Mouse (Mus musculus): ENCODE data around the gene Kif1c. TPM values are rescaled to one million over a fixed set of nuclear protein-coding genes. Genes with fewer than 3 reads are reported as not detected.

Kif1c gene
- polyA plus RNA-seq, 1 experiment from 2014 or later, result 1.9 TPM

GRCm38 (mm10) chr11:70656964-70657363, 43.4 kb upstream of the Kif1c start, which contains the start of gene Eno3:
Gene Eno3 (plus strand): TSS chr11:70657202.
- Histone ChIP-seq H3K4me1 (replicated peaks) (peaks cover 36% of the 10 kb centered on the region), H3K27ac (replicated peaks) (peak within 1 kb of the TSS; percentile 98), H3K9ac (peak within 1 kb of the TSS; percentile 98), H3K9me3 (no peaks in the 10 kb centered on the region), H3K27me3 (no peaks in the 10 kb centered on the region), H3K36me3 (peaks cover 4% of the 10 kb centered on the region; the same call in 1 of the 2 replicates), H3K4me3 (peak within 1 kb of the TSS; percentile 98), H3K4me2 (peak within 1 kb of the TSS; percentile 77)
- ATAC-seq (ENCODE audit: low FRiP score, low read depth), result no peak
- WGBS, result 4% methylated on average over 3 of the region's 3 CpGs

- WGBS, result 59% methylated on average over 6 of the region's 6 CpGs
- Histone ChIP-seq H3K36me3 (peaks cover 3% of the 10 kb centered on the region), H3K4me2 (no peak overlapping the region), H3K27me3 (no peaks in the 10 kb centered on the region), H3K9ac (no peak overlapping the region), H3K4me1 (replicated peaks) (peaks cover 30% of the 10 kb centered on the region), H3K4me3 (no peak overlapping the region), H3K27ac (replicated peaks) (no peak overlapping the region), H3K9me3 (no peaks in the 10 kb centered on the region)
- no peak for ATAC-seq (ENCODE audit: low FRiP score, low read depth)
Measured at GRCm38 (mm10) chr11:70657573-70657972, 42.8 kb upstream of the Kif1c start.

- ATAC-seq (ENCODE audit: low FRiP score, low read depth), result no peak
- no peaks in the 10 kb centered on the region for H3K9me3 ChIP-seq
- H3K4me3 ChIP-seq, result no peak overlapping the region
- H3K4me2 ChIP-seq, result no peak overlapping the region
- WGBS, result 61% methylated on average over 9 of the region's 9 CpGs
- H3K36me3 ChIP-seq, result peaks cover 7% of the 10 kb centered on the region
- H3K4me1 ChIP-seq (replicated peaks), result peaks cover 26% of the 10 kb centered on the region
- no peak overlapping the region for H3K9ac ChIP-seq
- no peak overlapping the region for H3K27ac ChIP-seq (replicated peaks)
- H3K27me3 ChIP-seq, result no peaks in the 10 kb centered on the region
Measured at GRCm38 (mm10) chr11:70657991-70658390, 42.4 kb upstream of the Kif1c start.

- H3K9me3 ChIP-seq, result no peaks in the 10 kb centered on the region
- H3K9ac ChIP-seq, result no peak overlapping the region
- peaks cover 21% of the 10 kb centered on the region for H3K4me1 ChIP-seq (replicated peaks)
- no peaks in the 10 kb centered on the region for H3K27me3 ChIP-seq
- peaks cover 11% of the 10 kb centered on the region for H3K36me3 ChIP-seq
- WGBS, result 87% methylated on average over 5 of the region's 5 CpGs
- H3K4me2 ChIP-seq, result no peak overlapping the region
- ATAC-seq (ENCODE audit: low FRiP score, low read depth), result no peak
- no peak overlapping the region for H3K27ac ChIP-seq (replicated peaks)
- H3K4me3 ChIP-seq, result no peak overlapping the region
Measured at GRCm38 (mm10) chr11:70658521-70658920, 41.8 kb upstream of the Kif1c start.

GRCm38 (mm10) chr11:70658942-70659341, 41.4 kb upstream of the Kif1c start:
- no peaks in the 10 kb centered on the region for H3K9me3 ChIP-seq
- H3K36me3 ChIP-seq, result peaks cover 13% of the 10 kb centered on the region
- H3K4me1 ChIP-seq (replicated peaks), result peaks cover 21% of the 10 kb centered on the region
- H3K9ac ChIP-seq, result no peak overlapping the region
- H3K4me2 ChIP-seq, result no peak overlapping the region
- no peak for ATAC-seq (ENCODE audit: low FRiP score, low read depth)
- no peak overlapping the region for H3K27ac ChIP-seq (replicated peaks)
- WGBS, result 84% methylated on average over 8 of the region's 8 CpGs
- no peaks in the 10 kb centered on the region for H3K27me3 ChIP-seq
- no peak overlapping the region for H3K4me3 ChIP-seq

- no peaks in the 10 kb centered on the region for H3K9me3 ChIP-seq
- H3K27ac ChIP-seq (replicated peaks), result no peak overlapping the region
- H3K4me1 ChIP-seq (replicated peaks), result peaks cover 14% of the 10 kb centered on the region
- 85% methylated on average over 8 of the region's 8 CpGs for WGBS
- no peak overlapping the region for H3K9ac ChIP-seq
- H3K4me2 ChIP-seq, result no peak overlapping the region
- no peak overlapping the region for H3K4me3 ChIP-seq
- peaks cover 24% of the 10 kb centered on the region for H3K36me3 ChIP-seq
- ATAC-seq (ENCODE audit: low FRiP score, low read depth), result no peak
- no peaks in the 10 kb centered on the region for H3K27me3 ChIP-seq
Measured at GRCm38 (mm10) chr11:70660571-70660970, 39.8 kb upstream of the Kif1c start.

- no peaks in the 10 kb centered on the region for H3K9me3 ChIP-seq
- H3K4me2 ChIP-seq, result no peak overlapping the region
- no peak overlapping the region for H3K9ac ChIP-seq
- no peaks in the 10 kb centered on the region for H3K27me3 ChIP-seq
- 95% methylated on average over 8 of the region's 8 CpGs for WGBS
- no peak overlapping the region for H3K27ac ChIP-seq (replicated peaks)
- no peak for ATAC-seq (ENCODE audit: low FRiP score, low read depth)
- H3K4me1 ChIP-seq (replicated peaks), result peaks cover 11% of the 10 kb centered on the region
- H3K4me3 ChIP-seq, result no peak overlapping the region
- H3K36me3 ChIP-seq, result peaks cover 24% of the 10 kb centered on the region
Measured at GRCm38 (mm10) chr11:70663101-70663500, 37.2 kb upstream of the Kif1c start.

GRCm38 (mm10) chr11:70663957-70664356, 36.4 kb upstream of the Kif1c start:
- H3K9me3 ChIP-seq, result no peaks in the 10 kb centered on the region
- H3K27me3 ChIP-seq, result no peaks in the 10 kb centered on the region
- H3K36me3 ChIP-seq, result peaks cover 24% of the 10 kb centered on the region
- no peak overlapping the region for H3K9ac ChIP-seq
- H3K27ac ChIP-seq (replicated peaks), result no peak overlapping the region
- peaks cover 13% of the 10 kb centered on the region for H3K4me1 ChIP-seq (replicated peaks)
- H3K4me2 ChIP-seq, result no peak overlapping the region
- no peak for ATAC-seq (ENCODE audit: low FRiP score, low read depth)
- 94% methylated on average over 6 of the region's 6 CpGs for WGBS
- H3K4me3 ChIP-seq, result no peak overlapping the region

- no peak overlapping the region for H3K27ac ChIP-seq (replicated peaks)
- H3K4me3 ChIP-seq, result no peak overlapping the region
- H3K27me3 ChIP-seq, result no peaks in the 10 kb centered on the region
- no peak for ATAC-seq (ENCODE audit: low FRiP score, low read depth)
- 92% methylated on average over 9 of the region's 9 CpGs for WGBS
- H3K4me1 ChIP-seq (replicated peaks), result peaks cover 13% of the 10 kb centered on the region
- no peak overlapping the region for H3K4me2 ChIP-seq
- H3K36me3 ChIP-seq, result peaks cover 24% of the 10 kb centered on the region
- H3K9me3 ChIP-seq, result no peaks in the 10 kb centered on the region
- H3K9ac ChIP-seq, result no peak overlapping the region
Measured at GRCm38 (mm10) chr11:70664741-70665140, 35.6 kb upstream of the Kif1c start.

GRCm38 (mm10) chr11:70666687-70667086, 33.7 kb upstream of the Kif1c start:
- 96% methylated on average over 8 of the region's 8 CpGs for WGBS

GRCm38 (mm10) chr11:70667271-70668150, 32.8 kb upstream of the Kif1c start:
- H3K27ac ChIP-seq (replicated peaks), result peak overlapping the region; percentile 99
- WGBS, result 79% methylated on average over 14 of the region's 14 CpGs

More at GRCm38 (mm10) chr11:70666687-70667086, 33.7 kb upstream of the Kif1c start:
- Histone ChIP-seq H3K36me3 (peaks cover 27% of the 10 kb centered on the region), H3K9ac (no peak overlapping the region), H3K4me2 (no peak overlapping the region), H3K27me3 (no peaks in the 10 kb centered on the region), H3K4me3 (no peak overlapping the region), H3K4me1 (replicated peaks) (peaks cover 32% of the 10 kb centered on the region), H3K9me3 (no peaks in the 10 kb centered on the region), H3K27ac (replicated peaks) (no peak overlapping the region)
- ATAC-seq (ENCODE audit: low FRiP score, low read depth), result no peak

GRCm38 (mm10) chr11:70668335-70668770, 32.0 kb upstream of the Kif1c start:
- H3K27ac ChIP-seq (replicated peaks), result peak overlapping the region; percentile 99
- H3K27me3 ChIP-seq, result no peaks in the 10 kb centered on the region
- peaks cover 32% of the 10 kb centered on the region for H3K4me1 ChIP-seq (replicated peaks)
- peak overlapping the region; percentile 49 for H3K9ac ChIP-seq
- no peak for ATAC-seq (ENCODE audit: low FRiP score, low read depth)
- WGBS, result under 1% methylated on average over 15 of the region's 15 CpGs
- H3K9me3 ChIP-seq, result no peaks in the 10 kb centered on the region
- H3K36me3 ChIP-seq, result peaks cover 17% of the 10 kb centered on the region
- peak overlapping the region; percentile 83 for H3K4me2 ChIP-seq
- peak overlapping the region; percentile 57 for H3K4me3 ChIP-seq

More at GRCm38 (mm10) chr11:70667271-70668150, 32.8 kb upstream of the Kif1c start:
- H3K9me3 ChIP-seq, result no peaks in the 10 kb centered on the region
- peak overlapping the region; percentile 49 for H3K9ac ChIP-seq
- H3K4me1 ChIP-seq (replicated peaks), result peaks cover 32% of the 10 kb centered on the region
- no peaks in the 10 kb centered on the region for H3K27me3 ChIP-seq
- H3K4me2 ChIP-seq, result peak overlapping the region; percentile 83
- ATAC-seq (ENCODE audit: low FRiP score, low read depth), result no peak
- peak overlapping the region; percentile 57 for H3K4me3 ChIP-seq
- peaks cover 25% of the 10 kb centered on the region for H3K36me3 ChIP-seq
